Mouse (Mus musculus): ENCODE results near the gene Slc5a7. TPM values are rescaled to one million over a fixed set of nuclear protein-coding genes. Genes with fewer than 3 reads are reported as not detected.

Slc5a7 gene
- polyA plus RNA-seq (2012; fragmentation: generic; extraction: Trizol) = under 1 TPM in 1 of 2 experiments, not detected in 1; 0.01 TPM

DNA sequence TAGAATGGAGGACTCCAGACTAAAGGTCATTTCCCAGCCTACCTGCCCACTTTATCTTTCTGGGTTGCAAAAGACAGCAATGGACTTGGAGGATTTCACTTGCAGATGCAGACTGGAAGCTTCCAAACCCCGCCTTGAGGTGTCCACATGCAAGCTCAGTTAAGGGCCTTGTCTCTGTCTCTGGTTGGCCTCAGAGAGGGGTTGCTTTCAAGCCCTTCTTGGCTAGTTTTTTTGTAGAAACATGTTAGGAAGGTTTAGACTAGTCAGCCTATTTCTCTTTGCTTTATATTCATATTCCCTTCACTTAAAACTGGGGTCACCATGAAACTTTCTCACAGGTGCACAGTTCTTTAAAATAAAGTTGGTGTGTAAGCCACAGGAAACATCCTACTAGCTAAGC, at the start of gene Slc5a7:
Slc5a7 (minus strand) TSS at position 101 of the 400 bp plus-strand sequence.

